Mouse (Mus musculus) kidney, adult 2 months (tissue): ENCODE measurements around the gene Osm. TPM values are rescaled to one million over a fixed set of nuclear protein-coding genes. Genes with fewer than 3 reads are reported as not detected.

Experiments used
- DNase-seq: peaks from one replicate; pipeline ENCODE4 v3.0.0; 2021
- H3K27ac ChIP-seq: fragments of 200-500 bp; 2 replicates; pipeline ENCODE4 v1.5.1; 2012; ENCODE audit warnings: low read depth, low read length, control low read depth, inconsistent platforms; ENCODE audit not compliant: insufficient read depth
- H3K27me3 ChIP-seq: fragments of 200-500 bp; replicated peaks from 2 replicates; pipeline ENCODE4 v1.6.1; 2012; ENCODE audit warnings: mild to moderate bottlenecking, moderate library complexity, low read length, inconsistent platforms; ENCODE audit not compliant: control insufficient read depth, insufficient read depth
- H3K36me3 ChIP-seq: fragments of 200-500 bp; 2 replicates; pipeline ENCODE4 v1.6.1; 2012; ENCODE audit warnings: mild to moderate bottlenecking, moderate library complexity, low read length, inconsistent platforms; ENCODE audit not compliant: control insufficient read depth, insufficient read depth
- H3K4me1 ChIP-seq: fragments of 200-500 bp; 2 replicates; pipeline ENCODE4 v1.6.1; 2011; ENCODE audit warnings: low read length; ENCODE audit not compliant: control insufficient read depth, insufficient read depth
- H3K4me3 ChIP-seq: fragments of 200-500 bp; 2 replicates; pipeline ENCODE4 v1.5.1; 2011; ENCODE audit warnings: mild to moderate bottlenecking, low read depth, low read length, control low read depth; ENCODE audit not compliant: insufficient read depth
- CTCF ChIP-seq: fragments of 200-500 bp; conservative IDR thresholded peaks from 2 replicates; pipeline ENCODE4 v1.5.1; 2011; ENCODE audit warnings: low read depth, mild to moderate bottlenecking, control low read depth, low read length, moderate library complexity, mixed read lengths; ENCODE audit not compliant: insufficient read depth, insufficient read length
- POLR2A ChIP-seq: fragments of 200-500 bp; IDR thresholded peaks from one replicate; pipeline ENCODE4 v1.6.1; 2011; ENCODE audit warnings: low read depth, low read length, control low read depth
- WGBS: fragments of 180-500 bp; shearing (Covaris S2); methylation state at CpG from one replicate; pipeline ENCODE4 v1.1.7; 2018; 5-methylcytosine and 5-hydroxymethylcytosine counted together
- polyA plus RNA-seq: library from polyadenylated mRNA; depleted of rRNA; stranded (reverse); fragments of >200 nt; gene quantifications from 2 replicates; pipeline ENCODE4 v1.2.3, GENCODE M21; 2012

Gene Osm
- polyA plus RNA-seq, 1 experiment = 0.20 TPM

DNA sequence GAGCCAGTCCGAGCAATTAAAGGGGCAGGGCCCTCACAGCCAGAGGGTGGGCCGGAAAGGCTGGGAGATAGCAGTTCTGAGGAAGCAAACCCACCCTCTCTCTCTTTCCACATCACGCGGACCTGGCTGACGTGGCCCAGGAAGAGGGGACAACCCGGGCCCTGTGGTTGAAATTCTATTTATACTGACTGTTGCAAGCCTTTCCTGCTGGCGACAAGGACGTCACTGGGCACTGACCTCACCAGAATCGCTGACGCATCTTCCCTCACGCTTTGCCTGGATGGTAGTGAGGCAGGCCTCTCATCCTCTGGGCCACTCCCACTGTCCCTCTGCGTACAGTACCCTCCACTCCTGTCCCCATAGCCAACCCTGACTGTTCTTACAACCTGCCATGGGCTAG, 3.6 kb upstream of the Osm start:
- Histone ChIP-seq H3K4me1 (no peaks in the 10 kb centered on the region), H3K27ac (no peak overlapping the region), H3K4me3 (no peak overlapping the region), H3K27me3 (no peaks in the 10 kb centered on the region), H3K36me3 (no peaks in the 10 kb centered on the region)
- WGBS = 72% methylated on average over 12 of the region's 12 CpGs
- no peak for TF ChIP-seq POLR2A
- no peak for TF ChIP-seq CTCF
- no peak for DNase-seq

DNA sequence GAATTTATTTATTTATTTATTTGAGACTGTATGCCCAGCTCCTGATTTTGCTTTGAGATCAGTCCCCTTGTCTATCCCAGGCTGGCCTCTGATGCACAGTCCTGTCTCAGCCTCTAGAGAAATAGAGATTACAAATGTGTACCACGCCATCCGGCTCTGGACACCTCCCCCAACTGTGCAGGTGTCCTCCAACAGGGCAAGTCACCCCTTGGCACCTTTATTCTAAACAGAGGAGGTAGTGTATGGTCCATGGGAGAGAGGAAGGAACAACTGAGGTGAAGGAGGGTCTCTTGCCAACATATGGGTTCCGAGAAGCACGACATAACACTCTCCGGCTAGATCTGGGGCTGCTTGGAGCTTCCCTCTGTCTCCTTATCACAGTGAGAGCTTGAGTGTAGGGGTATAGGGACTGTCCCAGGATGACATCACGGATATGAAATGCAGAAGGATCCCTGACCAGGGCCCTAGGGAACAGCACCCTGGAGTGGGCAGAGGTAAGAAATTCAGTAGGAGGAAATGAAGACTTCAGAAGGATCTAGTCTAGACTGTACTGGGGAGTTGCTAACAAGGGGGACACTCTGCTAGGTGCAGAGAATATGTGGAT, 1.1 kb upstream of the Osm start:
- H3K27ac ChIP-seq = no peak overlapping the region
- H3K27me3 ChIP-seq = no peaks in the 10 kb centered on the region
- no peak for DNase-seq
- no peaks in the 10 kb centered on the region for H3K4me1 ChIP-seq
- 89% methylated on average over 6 of the region's 6 CpGs for WGBS
- no peaks in the 10 kb centered on the region for H3K36me3 ChIP-seq
- TF ChIP-seq CTCF (no peak), POLR2A (no peak)
- no peak overlapping the region for H3K4me3 ChIP-seq

GRCm38 (mm10) chr11:4236546-4237067, 387 bp downstream of the Osm start:
- TF ChIP-seq CTCF = no peak
- no peak for TF ChIP-seq POLR2A
- Histone ChIP-seq H3K4me3 (no peak overlapping the region), H3K4me1 (no peaks in the 10 kb centered on the region), H3K27ac (no peak overlapping the region), H3K27me3 (no peaks in the 10 kb centered on the region), H3K36me3 (no peaks in the 10 kb centered on the region)
- DNase-seq = no peak
- 82% methylated on average over 21 of the region's 21 CpGs for WGBS

DNA sequence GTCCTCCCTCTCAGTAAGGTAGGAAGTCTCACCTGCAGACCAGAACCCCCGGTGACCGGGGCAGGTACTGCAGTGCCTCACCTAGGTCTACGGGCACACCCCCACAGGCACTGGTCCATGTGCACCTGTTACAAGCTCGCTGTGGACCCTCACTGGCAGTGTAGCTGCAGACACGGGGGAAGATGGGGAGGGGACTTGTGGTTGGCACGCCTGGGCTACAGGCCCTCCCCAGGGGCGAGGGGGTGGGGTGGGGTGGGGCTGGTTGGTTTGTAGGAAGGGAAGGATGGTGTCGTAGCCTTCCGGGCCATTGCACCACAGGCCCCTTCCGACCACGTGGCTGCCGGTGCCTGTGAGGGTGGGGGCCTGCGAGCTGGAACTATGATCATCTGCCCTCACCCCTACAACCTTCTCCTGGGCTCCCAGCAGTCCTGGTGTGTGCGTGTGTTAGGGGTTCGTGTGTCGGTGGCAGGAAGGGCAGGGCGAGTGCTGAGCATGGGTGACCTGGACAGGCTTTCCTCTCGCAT, 1.2 kb downstream of the Osm start:
- no peak overlapping the region for H3K27ac ChIP-seq
- DNase-seq = no peak
- WGBS = 72% methylated on average over 18 of the region's 18 CpGs
- H3K36me3 ChIP-seq = no peaks in the 10 kb centered on the region
- no peaks in the 10 kb centered on the region for H3K4me1 ChIP-seq
- H3K27me3 ChIP-seq = no peaks in the 10 kb centered on the region
- TF ChIP-seq POLR2A (no peak), CTCF (no peak)
- no peak overlapping the region for H3K4me3 ChIP-seq

DNA sequence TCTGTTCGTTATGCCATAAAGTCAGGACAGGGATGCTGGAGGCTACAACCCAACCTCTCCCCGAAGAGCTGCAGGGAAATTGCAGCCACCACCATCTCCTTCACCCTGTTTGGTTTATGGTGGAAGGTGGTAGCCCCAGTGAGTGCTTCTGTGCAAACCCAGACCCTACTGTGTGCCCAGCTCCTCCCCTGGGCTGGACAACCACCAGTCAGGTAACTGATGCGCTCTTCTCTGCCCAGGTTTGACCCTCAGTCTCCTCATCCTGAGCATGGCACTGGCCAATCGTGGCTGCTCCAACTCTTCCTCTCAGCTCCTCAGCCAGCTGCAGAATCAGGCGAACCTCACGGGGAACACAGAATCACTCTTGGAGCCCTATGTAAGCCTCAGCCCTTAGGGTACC, 1.9 kb downstream of the Osm start:
- Histone ChIP-seq H3K36me3 (no peaks in the 10 kb centered on the region), H3K27me3 (no peaks in the 10 kb centered on the region), H3K4me3 (no peak overlapping the region), H3K27ac (no peak overlapping the region), H3K4me1 (no peaks in the 10 kb centered on the region)
- TF ChIP-seq CTCF = no peak
- no peak for TF ChIP-seq POLR2A
- DNase-seq = no peak
- 82% methylated on average over 6 of the region's 6 CpGs for WGBS

DNA sequence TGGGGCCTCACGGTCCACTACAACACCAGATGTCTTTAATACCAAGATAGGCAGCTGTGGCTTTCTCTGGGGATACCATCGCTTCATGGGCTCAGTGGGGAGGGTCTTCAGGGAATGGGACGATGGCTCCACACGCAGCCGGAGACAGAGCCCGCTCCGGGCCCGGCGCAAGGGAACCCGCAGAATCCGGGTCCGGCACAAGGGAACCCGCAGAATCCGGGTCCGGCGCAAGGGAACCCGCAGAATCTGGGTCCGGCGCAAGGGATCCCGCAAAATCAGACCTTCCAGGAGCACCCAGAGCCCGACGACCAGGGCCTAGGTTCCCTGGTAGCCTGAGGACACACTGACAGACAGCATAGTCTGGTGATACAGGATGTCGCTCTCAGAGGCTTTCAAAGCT, 3.5 kb downstream of the Osm start:
- Histone ChIP-seq H3K36me3 (no peaks in the 10 kb centered on the region), H3K27me3 (no peaks in the 10 kb centered on the region), H3K4me1 (no peaks in the 10 kb centered on the region), H3K4me3 (no peak overlapping the region), H3K27ac (no peak overlapping the region)
- 93% methylated on average over 23 of the region's 23 CpGs for WGBS
- TF ChIP-seq POLR2A (no peak), CTCF (no peak)
- no peak for DNase-seq

DNA sequence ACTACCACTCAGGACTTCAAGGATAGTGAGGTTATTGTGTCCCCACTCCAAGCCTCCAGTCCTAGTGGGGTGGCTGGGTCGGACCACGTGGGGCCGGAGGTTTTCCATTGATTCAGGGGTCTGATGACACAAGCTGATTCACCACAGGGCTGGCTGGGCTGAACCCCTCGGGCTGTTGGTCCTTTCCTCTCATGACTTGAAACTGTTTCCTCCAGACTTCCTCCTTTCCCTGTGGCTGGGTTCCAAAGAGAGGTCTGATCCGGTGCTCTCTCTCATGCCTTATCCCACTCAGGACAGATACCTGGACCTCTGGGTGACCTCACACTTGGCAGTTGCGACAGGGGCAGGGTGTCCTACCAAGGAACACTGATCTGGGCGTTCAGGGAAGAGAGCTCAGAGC, 3.9 kb downstream of the Osm start:
- 68% methylated on average over 7 of the region's 7 CpGs for WGBS
- no peak for DNase-seq
- no peaks in the 10 kb centered on the region for H3K27me3 ChIP-seq
- H3K36me3 ChIP-seq = no peaks in the 10 kb centered on the region
- no peak overlapping the region for H3K4me3 ChIP-seq
- TF ChIP-seq CTCF = no peak
- no peak for TF ChIP-seq POLR2A
- no peaks in the 10 kb centered on the region for H3K4me1 ChIP-seq
- H3K27ac ChIP-seq = no peak overlapping the region
